Mouse (Mus musculus) hindbrain, postnatal 0 days (tissue): ENCODE results near the gene Kcnj14. TPM values are rescaled to one million over a fixed set of nuclear protein-coding genes. Genes with fewer than 3 reads are reported as not detected.

Source experiments
- ATAC-seq: fragments of 200-750 bp; cut with Nextera tagmentation; 2 replicates; pipeline ENCODE4 v1.8.0; 2017; ENCODE audit warnings: mild to moderate bottlenecking, moderate TSS enrichment, moderate library complexity
- DNase-seq: peaks from one replicate; pipeline ENCODE4 v3.0.0-alpha.2; 2015; ENCODE audit warnings: low spot score
- H3K27ac ChIP-seq: fragments of 300-500 bp; sonication (generic); 2 replicates; pipeline ENCODE4 v1.5.1; 2014; ENCODE audit warnings: mild to moderate bottlenecking
- H3K27me3 ChIP-seq: fragments of 300-500 bp; sonication (generic); 2 replicates; pipeline ENCODE4 v1.6.1; 2014; ENCODE audit warnings: low read length, mixed read lengths; ENCODE audit not compliant: insufficient read depth
- H3K36me3 ChIP-seq: fragments of 300-500 bp; sonication (generic); 2 replicates; pipeline ENCODE4 v1.6.1; 2014; ENCODE audit warnings: low read length, mixed read lengths; ENCODE audit not compliant: insufficient read depth
- H3K4me1 ChIP-seq: fragments of 300-500 bp; sonication (generic); 2 replicates; pipeline ENCODE4 v1.6.1; 2014; ENCODE audit warnings: antibody characterized with exemption, low read length, mixed read lengths; ENCODE audit not compliant: insufficient read depth
- H3K4me2 ChIP-seq: fragments of 300-500 bp; sonication (generic); 2 replicates; pipeline ENCODE4 v1.6.1; 2014; ENCODE audit warnings: low read depth, mild to moderate bottlenecking, low read length, moderate library complexity, mixed read lengths
- H3K4me3 ChIP-seq: fragments of 300-500 bp; sonication (generic); 2 replicates; pipeline ENCODE4 v1.5.1; 2014; ENCODE audit warnings: low read length
- H3K9ac ChIP-seq: fragments of 300-500 bp; sonication (generic); replicated peaks from 2 replicates; pipeline ENCODE4 v1.6.1; 2014; ENCODE audit warnings: mild to moderate bottlenecking, low read length, moderate library complexity, mixed read lengths
- H3K9me3 ChIP-seq: fragments of 300-500 bp; sonication (generic); 2 replicates; pipeline ENCODE4 v1.6.1; 2016; ENCODE audit warnings: low read length, mixed read lengths
- CTCF ChIP-seq: IDR thresholded peaks from 2 replicates; pipeline ENCODE4 v1.5.1; 2016; ENCODE audit warnings: antibody characterized with exemption, control low read depth, low read depth
- WGBS: fragments of 180-500 bp; shearing (Covaris S2); extraction: QIAGEN DNeasy Blood & Tissue Kit; methylation state at CpG from one replicate; pipeline ENCODE4 v1.1.7; 2014; 5-methylcytosine and 5-hydroxymethylcytosine counted together
- polyA plus RNA-seq: library from polyadenylated mRNA; unstranded; fragments of >200 nt; fragmentation: Nextera tagmentation; extraction: Ambion mirVana; gene quantifications from 2 replicates; pipeline ENCODE4 v1.2.1, GENCODE M21; 2015
- total RNA-seq: library from RNA; depleted of rRNA; stranded (reverse); fragments of >200 nt; gene quantifications from 2 replicates; pipeline ENCODE4 v1.2.3, GENCODE M21; 2014

Gene Kcnj14
- total and polyA plus RNA-seq, 2 experiments from 2014 or later = 0.89 to 1.4 TPM

GRCm38 (mm10) chr7:45783511-45784091 is 41.0 kb downstream of the Kcnj14 start, which contains the start of gene Lmtk3:
Gene Lmtk3 (plus strand): TSS chr7:45783738.
- Histone ChIP-seq H3K9ac (peak within 1 kb of the TSS; percentile 90), H3K4me1 (peaks cover 6% of the 10 kb centered on the region; the same call in 1 of the 2 replicates), H3K27me3 (no peaks in the 10 kb centered on the region), H3K4me3 (peak within 1 kb of the TSS; percentile 93), H3K36me3 (peaks cover 8% of the 10 kb centered on the region; the same call in 1 of the 2 replicates), H3K4me2 (peak within 1 kb of the TSS; percentile 86), H3K27ac (peak within 1 kb of the TSS; percentile 98), H3K9me3 (no peaks in the 10 kb centered on the region)
- TF ChIP-seq CTCF = peak; percentile 45
- 1% methylated on average over 38 of the region's 38 CpGs for WGBS
- ATAC-seq = peak; percentile 44
- DNase-seq = peak; percentile 85

- Histone ChIP-seq H3K4me3 (no peak overlapping the region), H3K9me3 (no peaks in the 10 kb centered on the region), H3K27ac (no peak overlapping the region), H3K36me3 (no peaks in the 10 kb centered on the region), H3K9ac (no peak overlapping the region), H3K27me3 (no peaks in the 10 kb centered on the region), H3K4me1 (peaks cover 6% of the 10 kb centered on the region; the same call in 1 of the 2 replicates), H3K4me2 (no peak overlapping the region)
- DNase-seq = no peak
- WGBS = 73% methylated on average over 4 of the region's 4 CpGs
- ATAC-seq = no peak
- TF ChIP-seq CTCF = no peak
These were observed 42.3 kb downstream of the Kcnj14 start for GRCm38 (mm10) chr7:45782271-45782670.

GRCm38 (mm10) chr7:45779081-45779641 is 45.4 kb downstream of the Kcnj14 start:
- Histone ChIP-seq H3K9me3 (no peaks in the 10 kb centered on the region), H3K36me3 (no peaks in the 10 kb centered on the region), H3K4me1 (no peaks in the 10 kb centered on the region; the same call in 1 of the 2 replicates), H3K4me2 (peak overlapping the region; percentile 27; the same call in 1 of the 2 replicates), H3K9ac (no peak overlapping the region), H3K4me3 (no peak overlapping the region), H3K27ac (no peak overlapping the region), H3K27me3 (no peaks in the 10 kb centered on the region)
- DNase-seq (no peak), ATAC-seq (no peak)
- no peak for TF ChIP-seq CTCF
- WGBS = 20% methylated on average over 22 of the region's 22 CpGs

GRCm38 (mm10) chr7:45775237-45775636 is 49.3 kb downstream of the Kcnj14 start:
- Histone ChIP-seq H3K4me1 (no peaks in the 10 kb centered on the region; the same call in 1 of the 2 replicates), H3K4me2 (no peak overlapping the region), H3K9me3 (no peaks in the 10 kb centered on the region), H3K4me3 (no peak overlapping the region), H3K27me3 (no peaks in the 10 kb centered on the region), H3K36me3 (no peaks in the 10 kb centered on the region), H3K9ac (no peak overlapping the region), H3K27ac (no peak overlapping the region)
- ATAC-seq (no peak), DNase-seq (no peak)
- TF ChIP-seq CTCF = no peak
- 80% methylated on average over 7 of the region's 7 CpGs for WGBS

- no peaks in the 10 kb centered on the region for H3K36me3 ChIP-seq
- H3K27ac ChIP-seq = no peak overlapping the region
- 67% methylated on average over 4 of the region's 4 CpGs for WGBS
- DNase-seq (no peak), ATAC-seq (no peak)
- no peak for TF ChIP-seq CTCF
- H3K4me2 ChIP-seq = no peak overlapping the region
- no peaks in the 10 kb centered on the region for H3K9me3 ChIP-seq
- no peaks in the 10 kb centered on the region for H3K4me1 ChIP-seq
- H3K27me3 ChIP-seq = no peaks in the 10 kb centered on the region
- H3K9ac ChIP-seq = no peak overlapping the region
- H3K4me3 ChIP-seq = no peak overlapping the region
These were observed 53.5 kb downstream of the Kcnj14 start for GRCm38 (mm10) chr7:45771101-45771500.

- DNase-seq = no peak
- no peak for ATAC-seq
- no peaks in the 10 kb centered on the region for H3K36me3 ChIP-seq
- WGBS = 76% methylated on average over 8 of the region's 8 CpGs
- no peak for TF ChIP-seq CTCF
- H3K4me3 ChIP-seq = no peak overlapping the region
- H3K4me1 ChIP-seq = no peaks in the 10 kb centered on the region
- no peaks in the 10 kb centered on the region for H3K9me3 ChIP-seq
- H3K9ac ChIP-seq = no peak overlapping the region
- H3K27ac ChIP-seq = no peak overlapping the region
- no peaks in the 10 kb centered on the region for H3K27me3 ChIP-seq
- H3K4me2 ChIP-seq = no peak overlapping the region
These were observed 54.0 kb downstream of the Kcnj14 start for GRCm38 (mm10) chr7:45770427-45771082.
